Mouse (Mus musculus) hindbrain, postnatal 0 days (tissue): ENCODE data around the gene Nfe2l2. TPM values are rescaled to one million over a fixed set of nuclear protein-coding genes. Genes with fewer than 3 reads are reported as not detected.

Experiments
- ATAC-seq: fragments of 200-750 bp; cut with Nextera tagmentation; 2 replicates; pipeline ENCODE4 v1.8.0; 2017; ENCODE audit warnings: mild to moderate bottlenecking, moderate TSS enrichment, moderate library complexity
- DNase-seq: peaks from one replicate; pipeline ENCODE4 v3.0.0-alpha.2; 2015; ENCODE audit warnings: low spot score
- H3K27ac ChIP-seq: fragments of 300-500 bp; sonication (generic); 2 replicates; pipeline ENCODE4 v1.5.1; 2014; ENCODE audit warnings: mild to moderate bottlenecking
- H3K27me3 ChIP-seq: fragments of 300-500 bp; sonication (generic); 2 replicates; pipeline ENCODE4 v1.6.1; 2014; ENCODE audit warnings: low read length, mixed read lengths; ENCODE audit not compliant: insufficient read depth
- H3K36me3 ChIP-seq: fragments of 300-500 bp; sonication (generic); 2 replicates; pipeline ENCODE4 v1.6.1; 2014; ENCODE audit warnings: low read length, mixed read lengths; ENCODE audit not compliant: insufficient read depth
- H3K4me1 ChIP-seq: fragments of 300-500 bp; sonication (generic); 2 replicates; pipeline ENCODE4 v1.6.1; 2014; ENCODE audit warnings: antibody characterized with exemption, low read length, mixed read lengths; ENCODE audit not compliant: insufficient read depth
- H3K4me2 ChIP-seq: fragments of 300-500 bp; sonication (generic); 2 replicates; pipeline ENCODE4 v1.6.1; 2014; ENCODE audit warnings: low read depth, mild to moderate bottlenecking, low read length, moderate library complexity, mixed read lengths
- H3K4me3 ChIP-seq: fragments of 300-500 bp; sonication (generic); 2 replicates; pipeline ENCODE4 v1.5.1; 2014; ENCODE audit warnings: low read length
- H3K9ac ChIP-seq: fragments of 300-500 bp; sonication (generic); replicated peaks from 2 replicates; pipeline ENCODE4 v1.6.1; 2014; ENCODE audit warnings: mild to moderate bottlenecking, low read length, moderate library complexity, mixed read lengths
- H3K9me3 ChIP-seq: fragments of 300-500 bp; sonication (generic); 2 replicates; pipeline ENCODE4 v1.6.1; 2016; ENCODE audit warnings: low read length, mixed read lengths
- CTCF ChIP-seq: IDR thresholded peaks from 2 replicates; pipeline ENCODE4 v1.5.1; 2016; ENCODE audit warnings: antibody characterized with exemption, control low read depth, low read depth
- WGBS: fragments of 180-500 bp; shearing (Covaris S2); extraction: QIAGEN DNeasy Blood & Tissue Kit; methylation state at CpG from one replicate; pipeline ENCODE4 v1.1.7; 2014; 5-methylcytosine and 5-hydroxymethylcytosine counted together
- polyA plus RNA-seq: library from polyadenylated mRNA; unstranded; fragments of >200 nt; fragmentation: Nextera tagmentation; extraction: Ambion mirVana; gene quantifications from 2 replicates; pipeline ENCODE4 v1.2.1, GENCODE M21; 2015
- total RNA-seq: library from RNA; depleted of rRNA; stranded (reverse); fragments of >200 nt; gene quantifications from 2 replicates; pipeline ENCODE4 v1.2.3, GENCODE M21; 2014

Nfe2l2 gene
- total and polyA plus RNA-seq, 2 experiments from 2014 or later = 11.6 to 17.0 TPM

- DNase-seq = no peak
- Histone ChIP-seq H3K27me3 (no peaks in the 10 kb centered on the region), H3K27ac (no peak overlapping the region), H3K4me2 (no peak overlapping the region), H3K9me3 (no peaks in the 10 kb centered on the region), H3K4me3 (no peak overlapping the region), H3K36me3 (peaks cover 7% of the 10 kb centered on the region; the same call in 1 of the 2 replicates), H3K4me1 (no peaks in the 10 kb centered on the region), H3K9ac (no peak overlapping the region)
- 81% methylated on average over 3 of the region's 3 CpGs for WGBS
- TF ChIP-seq CTCF = no peak
- ATAC-seq = no peak
Observed at GRCm38 (mm10) chr2:75672561-75672960, 31.9 kb downstream of the Nfe2l2 start.

GRCm38 (mm10) chr2:75671337-75671660 is 33.1 kb downstream of the Nfe2l2 start:
- no peak for TF ChIP-seq CTCF
- no peak overlapping the region for H3K4me3 ChIP-seq
- 84% methylated on average over 2 of the region's 2 CpGs for WGBS
- no peak overlapping the region for H3K9ac ChIP-seq
- H3K4me2 ChIP-seq = no peak overlapping the region
- H3K9me3 ChIP-seq = no peaks in the 10 kb centered on the region
- no peaks in the 10 kb centered on the region for H3K27me3 ChIP-seq
- no peak overlapping the region for H3K27ac ChIP-seq
- H3K4me1 ChIP-seq = no peaks in the 10 kb centered on the region
- ATAC-seq = no peak
- no peak for DNase-seq
- H3K36me3 ChIP-seq = peaks cover 3% of the 10 kb centered on the region; the same call in 1 of the 2 replicates

- Histone ChIP-seq H3K27me3 (no peaks in the 10 kb centered on the region), H3K4me1 (no peaks in the 10 kb centered on the region), H3K4me2 (no peak overlapping the region), H3K9me3 (no peaks in the 10 kb centered on the region), H3K9ac (no peak overlapping the region), H3K4me3 (no peak overlapping the region), H3K36me3 (no peaks in the 10 kb centered on the region), H3K27ac (no peak overlapping the region)
- WGBS = 82% methylated on average over 6 of the region's 6 CpGs
- ATAC-seq (no peak), DNase-seq (no peak)
- TF ChIP-seq CTCF = 0 out of 2 replicates have a peak, but pooled peaks have one; percentile 12
Observed at GRCm38 (mm10) chr2:75670446-75671336, 33.8 kb downstream of the Nfe2l2 start.

- TF ChIP-seq CTCF = no peak
- Histone ChIP-seq H3K9me3 (no peaks in the 10 kb centered on the region), H3K27me3 (no peaks in the 10 kb centered on the region), H3K4me2 (no peak overlapping the region), H3K36me3 (no peaks in the 10 kb centered on the region), H3K27ac (no peak overlapping the region), H3K4me3 (no peak overlapping the region), H3K9ac (no peak overlapping the region), H3K4me1 (no peaks in the 10 kb centered on the region)
- WGBS = 44% methylated on average over 14 of the region's 14 CpGs
- ATAC-seq (peak; percentile 16; the same call in 1 of the 2 replicates), DNase-seq (no peak)
Observed at GRCm38 (mm10) chr2:75669491-75670445, 34.7 kb downstream of the Nfe2l2 start.

GRCm38 (mm10) chr2:75661106-75661505 is 43.3 kb downstream of the Nfe2l2 start:
- no peak for ATAC-seq
- peak overlapping the region; percentile 82 for H3K4me2 ChIP-seq
- 27% methylated on average over 2 of the region's 2 CpGs for WGBS
- H3K4me3 ChIP-seq = peak overlapping the region; percentile 90
- peak overlapping the region; percentile 98 for H3K9ac ChIP-seq
- H3K9me3 ChIP-seq = no peaks in the 10 kb centered on the region
- H3K27me3 ChIP-seq = no peaks in the 10 kb centered on the region
- peaks cover 18% of the 10 kb centered on the region for H3K36me3 ChIP-seq
- no peak overlapping the region for H3K27ac ChIP-seq
- H3K4me1 ChIP-seq = 0 out of 2 replicates have a peak, but pooled peaks cover 10% of the 10 kb centered on the region
- no peak for TF ChIP-seq CTCF
- no peak for DNase-seq

- no peak for ATAC-seq
- H3K9me3 ChIP-seq = no peaks in the 10 kb centered on the region
- 2% methylated on average over 15 of the region's 15 CpGs for WGBS
- peak overlapping the region; percentile 82 for H3K4me2 ChIP-seq
- H3K9ac ChIP-seq = peak overlapping the region; percentile 98
- peak overlapping the region; percentile 90 for H3K4me3 ChIP-seq
- DNase-seq = no peak
- H3K27me3 ChIP-seq = no peaks in the 10 kb centered on the region
- H3K4me1 ChIP-seq = 0 out of 2 replicates have a peak, but pooled peaks cover 10% of the 10 kb centered on the region
- peak overlapping the region; percentile 99 for H3K27ac ChIP-seq
- no peak for TF ChIP-seq CTCF
- peaks cover 18% of the 10 kb centered on the region for H3K36me3 ChIP-seq
Observed at GRCm38 (mm10) chr2:75660255-75660948, 44.0 kb downstream of the Nfe2l2 start.
